ENCODE assay signal across 8 mouse cellular contexts in the genomic region with DNA sequence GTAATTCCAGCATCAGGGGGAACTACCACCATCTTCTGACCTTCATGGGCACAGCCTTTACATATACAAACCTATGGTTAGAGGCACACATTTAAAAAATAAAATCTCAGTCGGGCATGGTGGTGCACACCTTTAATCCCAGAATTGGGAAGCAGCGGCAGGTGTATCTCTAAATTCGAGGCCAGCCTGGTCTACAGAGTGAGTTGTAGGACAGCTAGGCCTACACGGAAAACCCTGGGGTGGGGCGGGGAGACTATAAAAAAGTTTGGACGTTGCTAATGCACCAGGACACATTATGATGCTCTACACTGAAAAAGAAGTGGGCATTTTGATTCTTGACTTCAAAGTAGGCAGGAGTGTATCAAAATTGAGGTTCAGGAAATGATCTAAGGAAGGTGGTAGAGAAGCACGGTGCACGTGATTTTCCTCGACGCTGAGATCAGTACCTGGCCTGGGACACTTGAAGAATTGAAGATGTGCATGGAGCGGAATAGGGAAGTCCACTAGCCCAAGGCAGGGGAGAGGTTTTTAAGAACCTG. TPM values are rescaled to one million over a fixed set of nuclear protein-coding genes. Genes with fewer than 3 reads are reported as not detected.
A peak's percentile ranks its signal among the peaks of the same experiment; 100 is the strongest.
DNase-seq lines count a peak whose midpoint lies in the region; ATAC-seq lines count a peak whose summit lies in the region.

No protein-coding gene starts in this region.

- intact Hi-C loops in heart, postnatal 25 days (cut with DNase I): loop anchor here (2.0 to 5.0 kb wide), 2 partner anchors 42 to 50 kb away; a partner anchor contains a TSS

- peaks cover 14% of the 10 kb centered on the region for H3K4me1 ChIP-seq in midbrain, embryonic 15.5 days

- peak overlapping the region; percentile 63 for H3K4me3 ChIP-seq in midbrain, embryonic 15.5 days

- peak overlapping the region; percentile 60 for H3K4me2 ChIP-seq in midbrain, embryonic 15.5 days

- 27% methylated on average over 11 of the region's 11 CpGs for WGBS in midbrain, embryonic 15.5 days

- peak; percentile 85 for DNase-seq in heart, adult 11 months
- DNase-seq in heart, postnatal 25 days (ENCODE audit: low spot score): no peak
- DNase-seq in thymus, postnatal 14 days: peak; percentile 42
- no peak for DNase-seq in thymus, postnatal 4 days
- no peak for DNase-seq in right cerebral cortex, postnatal 25 days

- no peaks in the 10 kb centered on the region for H3K9me3 ChIP-seq in midbrain, embryonic 15.5 days

- no peaks in the 10 kb centered on the region for H3K27me3 ChIP-seq in midbrain, embryonic 15.5 days (replicated peaks)

- peak; percentile 54 for ATAC-seq in inflammation-experienced regulatory T-cells, adult 6 months
- peak; percentile 67 for ATAC-seq in midbrain, embryonic 15.5 days (replicated peaks)
- ATAC-seq in frontal cortex, adult (ENCODE audit: low TSS enrichment): no peak

- peak overlapping the region; percentile 84 for H3K27ac ChIP-seq in midbrain, embryonic 15.5 days

- H3K9ac ChIP-seq in midbrain, embryonic 15.5 days: peak overlapping the region; percentile 66

- no peaks in the 10 kb centered on the region for H3K36me3 ChIP-seq in midbrain, embryonic 15.5 days (replicated peaks)

RNA-seq across cellular contexts. Expression of a gene that starts 0.4 kb away (rescaled TPM):
- total RNA-seq in heart, postnatal 25 days (2021): 10 to 100 TPM; 12.4 to 16.2 TPM
- 10 to 100 TPM in 2 of 3 experiments, 1 to 10 TPM in 1; 8.9 to 14.9 (median 13.3) TPM for polyA plus RNA-seq in inflammation-experienced regulatory T-cells, adult 6 months (2017; shearing (Covaris generic))
- polyA plus RNA-seq in midbrain, embryonic 15.5 days (2015; fragmentation: Nextera tagmentation; extraction: Ambion mirVana): 13.3 and 13.6 TPM in 2 replicates

RNA-seq across cellular contexts. Expression of a gene that starts 43.0 kb away (rescaled TPM):
- 100 to 1,000 TPM; 118 to 119 TPM for total RNA-seq in heart, postnatal 25 days (2021)
- polyA plus RNA-seq in inflammation-experienced regulatory T-cells, adult 6 months (2017; shearing (Covaris generic)): 1 to 10 TPM; 4.5 to 5.5 (median 4.7) TPM
- 54.5 and 59.1 TPM in 2 replicates for polyA plus RNA-seq in midbrain, embryonic 15.5 days (2015; fragmentation: Nextera tagmentation; extraction: Ambion mirVana)

RNA-seq across cellular contexts. Expression of a gene that starts 48.8 kb away (rescaled TPM):
- total RNA-seq in heart, postnatal 25 days (2021): 10 to 100 TPM; 24.9 to 25.2 TPM
- polyA plus RNA-seq in inflammation-experienced regulatory T-cells, adult 6 months (2017; shearing (Covaris generic)): 10 to 100 TPM; 25.4 to 29.3 (median 26.3) TPM
- polyA plus RNA-seq in midbrain, embryonic 15.5 days (2015; fragmentation: Nextera tagmentation; extraction: Ambion mirVana): 17.6 and 21.2 TPM in 2 replicates

RNA-seq across cellular contexts. Expression of a gene that starts 50.5 kb away (rescaled TPM):
- total RNA-seq in heart, postnatal 25 days (2021): 10 to 100 TPM; 59.5 to 80.0 TPM
- polyA plus RNA-seq in inflammation-experienced regulatory T-cells, adult 6 months (2017; shearing (Covaris generic)): 100 to 1,000 TPM in 1 of 3 experiments, 10 to 100 TPM in 2; 94.8 to 100 (median 95.0) TPM
- polyA plus RNA-seq in midbrain, embryonic 15.5 days (2015; fragmentation: Nextera tagmentation; extraction: Ambion mirVana): 16.4 and 16.5 TPM in 2 replicates

Comparison
In these comparisons a context has a peak if more than half of its experiments do, and no peak if none do; other contexts are left out.
1. DNase-seq: peak in heart, adult 11 months (single experiment) and thymus, postnatal 14 days (single experiment); none in heart, postnatal 25 days (single experiment), thymus, postnatal 4 days (single experiment) and right cerebral cortex, postnatal 25 days (single experiment).